Comparison of ENCODE assay signal across 8 mouse cellular contexts in the genomic region with DNA sequence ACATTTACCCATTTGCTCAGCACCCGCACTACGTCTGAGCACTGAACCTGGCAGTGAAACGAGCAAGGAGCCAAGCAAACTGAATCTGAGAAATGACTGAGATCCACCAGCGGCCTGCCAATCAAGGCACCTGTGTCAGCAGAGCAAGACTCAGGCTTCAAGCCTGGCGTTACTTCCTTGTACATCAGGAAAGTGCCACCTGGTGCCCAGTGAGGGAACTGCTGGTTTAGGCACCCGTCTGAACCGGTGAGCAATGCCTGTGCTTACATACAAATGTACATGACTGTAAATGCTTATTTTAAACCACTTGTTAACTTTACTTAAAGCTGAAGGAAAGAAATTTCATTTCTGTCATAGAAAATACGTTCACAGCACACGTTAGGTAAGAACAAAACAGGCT. TPM values are rescaled to one million over a fixed set of nuclear protein-coding genes. Genes with fewer than 3 reads are reported as not detected.
A peak's percentile ranks its signal among the peaks of the same experiment; 100 is the strongest.
DNase-seq lines count a peak whose midpoint lies in the region; ATAC-seq and TF ChIP-seq lines count a peak whose summit lies in the region.

No protein-coding gene starts in this region.

- no peaks in the 10 kb centered on the region for H3K9me3 ChIP-seq in heart, embryonic 12.5 days (replicated peaks)
- H3K9me3 ChIP-seq in forebrain, postnatal 0 days (ENCODE audit: low read length), result no peaks in the 10 kb centered on the region
- no peaks in the 10 kb centered on the region for H3K9me3 ChIP-seq in hindbrain, embryonic 13.5 days
- H3K9me3 ChIP-seq in midbrain, embryonic 14.5 days (ENCODE audit: control insufficient read depth, low read length), result no peaks in the 10 kb centered on the region

- H3K9ac ChIP-seq in heart, embryonic 12.5 days, result no peak overlapping the region
- no peak overlapping the region for H3K9ac ChIP-seq in forebrain, postnatal 0 days
- no peak overlapping the region for H3K9ac ChIP-seq in hindbrain, embryonic 13.5 days
- H3K9ac ChIP-seq in midbrain, embryonic 14.5 days (replicated peaks; ENCODE audit: low read length), result no peak overlapping the region

- no peak overlapping the region for H3K4me3 ChIP-seq in heart, embryonic 12.5 days
- no peak overlapping the region for H3K4me3 ChIP-seq in forebrain, postnatal 0 days (ENCODE audit: low read depth, low read length)
- no peak overlapping the region for H3K4me3 ChIP-seq in hindbrain, embryonic 13.5 days
- H3K4me3 ChIP-seq in left cerebral cortex, adult 2 months, result no peak overlapping the region
- H3K4me3 ChIP-seq in midbrain, embryonic 14.5 days (replicated peaks; ENCODE audit: low read depth, low read length), result no peak overlapping the region

- H3K36me3 ChIP-seq in heart, embryonic 12.5 days, result no peaks in the 10 kb centered on the region
- H3K36me3 ChIP-seq in forebrain, postnatal 0 days (ENCODE audit: insufficient read depth), result no peaks in the 10 kb centered on the region
- H3K36me3 ChIP-seq in hindbrain, embryonic 13.5 days, result no peaks in the 10 kb centered on the region
- no peaks in the 10 kb centered on the region for H3K36me3 ChIP-seq in midbrain, embryonic 14.5 days (ENCODE audit: control insufficient read depth, insufficient read depth, low read length)

- peak; percentile 70 to 88 for DNase-seq in heart, adult 18-20 months
- DNase-seq in c-Kit-positive CD71-positive TER-119-positive erythroid progenitor cells, embryonic 14.5 days (ENCODE audit: low spot score), result peak; percentile 67
- DNase-seq in forebrain, postnatal 0 days, result peak; percentile 84
- peak; percentile 73 to 82 for DNase-seq in left cerebral cortex, adult 2 months (ENCODE audit: extremely low spot score in 1 of 2, low spot score in 2 of 2)
- DNase-seq in midbrain, embryonic 14.5 days, result peak; percentile 94
- DNase-seq in spleen, postnatal 14 days (ENCODE audit: low spot score in 2 of 2), result peak; percentile 76 to 88

- intact Hi-C loops in left cerebral cortex, adult 2 months (cut with DNase I), result loop anchor here (2.0 kb wide), 2 partner anchors 49 to 79 kb away; no protein-coding TSS in a partner anchor

- H3K27me3 ChIP-seq in heart, embryonic 12.5 days (replicated peaks), result no peaks in the 10 kb centered on the region
- H3K27me3 ChIP-seq in forebrain, postnatal 0 days (ENCODE audit: insufficient read depth, low read length), result no peaks in the 10 kb centered on the region
- no peaks in the 10 kb centered on the region for H3K27me3 ChIP-seq in hindbrain, embryonic 13.5 days
- H3K27me3 ChIP-seq in midbrain, embryonic 14.5 days (ENCODE audit: control insufficient read depth, insufficient read depth, low read length), result no peaks in the 10 kb centered on the region

- peak; percentile 87 for TF ChIP-seq CTCF in forebrain, postnatal 0 days (IDR thresholded peaks at IDR 0.05; ENCODE audit: low read depth)
- TF ChIP-seq CTCF in left cerebral cortex, adult 2 months (IDR thresholded peaks at IDR 0.05), result peak; percentile 90

- ATAC-seq in heart, embryonic 12.5 days (ENCODE audit: insufficient number of reproducible peaks, low FRiP score), result no peak
- peak; percentile 82 for ATAC-seq in forebrain, postnatal 0 days
- ATAC-seq in hindbrain, embryonic 13.5 days (ENCODE audit: low FRiP score), result no peak
- ATAC-seq in midbrain, embryonic 14.5 days (ENCODE audit: low FRiP score, low TSS enrichment), result no peak

- WGBS in heart, embryonic 12.5 days, result 32% methylated on average over 9 of the region's 9 CpGs
- WGBS in forebrain, postnatal 0 days, result 15% methylated on average over 9 of the region's 9 CpGs
- 24% methylated on average over 9 of the region's 9 CpGs for whole genome bisulfite sequencing in hindbrain, embryonic 13.5 days
- 17% methylated on average over 9 of the region's 9 CpGs for WGBS in midbrain, embryonic 14.5 days

- H3K27ac ChIP-seq in heart, embryonic 12.5 days (ENCODE audit: poor library complexity, severe bottlenecking), result no peak overlapping the region
- no peak overlapping the region for H3K27ac ChIP-seq in forebrain, postnatal 0 days (ENCODE audit: low read depth, low read length)
- 0 out of 2 replicates have a peak overlapping the region, but pooled peaks have one; percentile 8 for H3K27ac ChIP-seq in hindbrain, embryonic 13.5 days
- no peak overlapping the region for H3K27ac ChIP-seq in left cerebral cortex, adult 2 months
- no peak overlapping the region for H3K27ac ChIP-seq in midbrain, embryonic 14.5 days (replicated peaks; ENCODE audit: low read depth, low read length)

- no peak overlapping the region for H3K4me2 ChIP-seq in heart, embryonic 12.5 days
- no peak overlapping the region for H3K4me2 ChIP-seq in forebrain, postnatal 0 days (ENCODE audit: low read depth)
- H3K4me2 ChIP-seq in hindbrain, embryonic 13.5 days, result no peak overlapping the region
- no peak overlapping the region for H3K4me2 ChIP-seq in midbrain, embryonic 14.5 days (ENCODE audit: low read length)

- peaks cover 20% of the 10 kb centered on the region for H3K4me1 ChIP-seq in heart, embryonic 12.5 days (replicated peaks)
- H3K4me1 ChIP-seq in forebrain, postnatal 0 days (ENCODE audit: insufficient read depth), result no peaks in the 10 kb centered on the region
- 0 out of 2 replicates have a peak, but pooled peaks cover 5% of the 10 kb centered on the region for H3K4me1 ChIP-seq in hindbrain, embryonic 13.5 days (replicated peaks)
- no peaks in the 10 kb centered on the region for H3K4me1 ChIP-seq in midbrain, embryonic 14.5 days (ENCODE audit: control insufficient read depth, insufficient read depth, low read length)

RNA-seq across cellular contexts. Expression of gene Foxj1, which starts 32.9 kb away (rescaled TPM):
- 1 to 10 TPM in 1 of 2 experiments, not detected in 1; 2.2 TPM for total RNA-seq in heart, adult 18-20 months (2021)
- polyA plus RNA-seq in heart, embryonic 12.5 days (2016; fragmentation: Nextera tagmentation; extraction: Ambion mirVana), result 0.15 and 0.40 TPM in 2 replicates
- 24.8 and 37.6 TPM in 2 replicates for total RNA-seq in forebrain, postnatal 0 days (2014; rRNA removed)
- 15.7 and 19.9 TPM in 2 replicates for polyA plus RNA-seq in forebrain, postnatal 0 days (2015; fragmentation: Nextera tagmentation; extraction: Ambion mirVana)
- 14.2 and 24.3 TPM in 2 replicates for polyA plus RNA-seq in hindbrain, embryonic 13.5 days (2015; fragmentation: Nextera tagmentation; extraction: Ambion mirVana)
- total RNA-seq in left cerebral cortex, adult 2 months (2021), result 1 to 10 TPM; 4.2 to 4.4 TPM
- 9.2 TPM in 2 replicates for polyA plus RNA-seq in midbrain, embryonic 14.5 days (2014; fragmentation: Nextera tagmentation; extraction: Ambion mirVana)

RNA-seq across cellular contexts. Expression of gene Rnf157, which starts 44.7 kb away (rescaled TPM):
- total RNA-seq in heart, adult 18-20 months (2021), result 1 to 10 TPM; 5.8 to 7.2 TPM
- polyA plus RNA-seq in heart, embryonic 12.5 days (2016; fragmentation: Nextera tagmentation; extraction: Ambion mirVana), result 11.0 and 12.3 TPM in 2 replicates
- 92.7 and 105 TPM in 2 replicates for total RNA-seq in forebrain, postnatal 0 days (2014; rRNA removed)
- polyA plus RNA-seq in forebrain, postnatal 0 days (2015; fragmentation: Nextera tagmentation; extraction: Ambion mirVana), result 47.3 and 56.7 TPM in 2 replicates
- polyA plus RNA-seq in hindbrain, embryonic 13.5 days (2015; fragmentation: Nextera tagmentation; extraction: Ambion mirVana), result 35.0 and 39.6 TPM in 2 replicates
- 100 to 1,000 TPM; 256 to 285 TPM for total RNA-seq in left cerebral cortex, adult 2 months (2021)
- 45.5 and 50.2 TPM in 2 replicates for polyA plus RNA-seq in midbrain, embryonic 14.5 days (2014; fragmentation: Nextera tagmentation; extraction: Ambion mirVana)
